Mouse (Mus musculus): ENCODE measurements around the gene Zdhhc16.

Zdhhc16 gene

DNA sequence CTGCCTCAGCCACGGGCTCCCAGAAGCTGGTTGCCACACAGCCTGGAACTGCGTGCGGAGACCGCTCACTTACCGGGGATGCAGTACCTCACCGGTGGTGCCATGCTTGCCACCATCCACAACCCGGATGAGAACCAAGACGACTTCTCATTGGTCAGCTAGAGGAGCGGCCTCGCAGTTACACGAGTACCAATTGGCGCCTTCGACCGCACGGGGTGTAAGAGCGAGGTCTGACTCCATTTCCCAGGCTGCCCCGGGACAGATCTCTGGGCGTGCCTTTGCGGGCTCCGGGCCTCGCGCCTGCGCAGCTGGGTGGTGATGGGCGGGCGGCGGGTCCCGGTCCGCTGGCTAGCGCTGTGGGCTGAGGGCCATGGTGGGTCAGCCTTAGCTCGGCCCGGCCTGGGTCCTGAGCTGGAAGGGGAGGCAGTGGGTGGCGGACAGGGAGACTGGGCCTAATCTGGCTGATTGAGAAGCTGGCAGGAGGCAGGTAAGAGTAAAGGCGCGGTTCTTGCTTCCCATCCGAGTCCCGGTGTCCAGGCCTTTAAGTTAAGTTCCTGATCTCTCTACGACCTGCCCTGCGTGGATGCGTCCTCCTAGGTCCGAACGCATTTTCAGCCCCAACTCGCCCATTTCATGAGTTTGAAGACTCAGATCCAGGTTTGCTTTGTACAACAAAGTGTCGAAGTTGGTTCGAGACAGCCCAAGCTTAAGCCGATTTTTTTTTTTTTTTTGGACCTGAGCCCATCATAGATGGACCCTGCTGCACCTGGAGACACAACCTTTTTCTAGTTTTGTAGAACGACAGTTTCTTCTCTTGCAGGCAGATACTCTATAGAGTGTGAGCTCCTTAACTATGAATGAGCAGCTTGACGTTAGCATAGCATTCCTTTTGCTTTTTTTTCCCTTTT lies at the start of gene Zdhhc16, which contains the start of gene Exosc1:
Gene Zdhhc16 (plus strand): TSS at position 302 of the 908 bp plus-strand sequence.
Gene Exosc1 (minus strand): TSS at position 245 of the 908 bp plus-strand sequence.
- peak; percentile 98 for DNase-seq (ENCODE audit: low read depth, low spot score)

DNA sequence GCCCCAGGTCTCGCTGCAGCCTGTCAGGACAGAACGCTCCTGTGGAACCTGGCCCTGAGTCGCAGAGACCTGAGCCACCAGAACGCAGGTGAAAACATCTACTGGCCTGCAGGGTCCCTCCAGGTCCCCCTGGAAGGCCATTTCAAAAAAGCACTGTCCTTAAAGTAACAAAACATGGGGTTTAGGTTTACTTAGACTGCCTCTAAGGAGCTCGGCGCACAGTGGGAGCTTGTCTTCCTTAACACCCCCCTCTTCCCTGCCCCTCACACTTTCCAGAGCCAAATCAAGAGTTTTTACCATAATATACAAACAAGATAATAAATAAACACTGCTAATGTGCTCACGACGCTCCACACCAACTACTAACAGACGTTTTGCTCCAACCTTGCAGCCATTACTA lies 49.4 kb upstream of the Zdhhc16 start:
- DNase-seq (ENCODE audit: low read depth, low spot score), result no peak

DNA sequence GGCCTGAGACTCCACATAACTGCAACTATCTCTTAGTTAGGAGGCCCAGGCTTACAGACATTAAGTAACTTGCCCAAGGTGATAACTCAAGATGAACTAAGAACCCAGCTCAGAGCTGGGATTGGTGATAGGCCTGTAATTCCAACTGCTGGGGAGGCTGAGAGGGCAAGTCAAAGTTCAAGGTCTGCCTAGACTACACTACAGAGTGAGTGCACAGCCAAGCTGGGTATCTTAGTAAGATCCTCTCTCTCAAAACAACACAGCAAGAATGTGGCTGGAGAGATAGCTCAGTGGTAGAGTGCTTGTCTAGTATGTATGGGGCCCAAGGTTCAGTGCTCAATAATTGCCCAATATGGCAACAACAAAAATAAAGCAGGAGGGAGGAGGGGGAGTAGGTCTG lies 45.1 kb upstream of the Zdhhc16 start:
- no peak for DNase-seq (ENCODE audit: low read depth, low spot score)

DNA sequence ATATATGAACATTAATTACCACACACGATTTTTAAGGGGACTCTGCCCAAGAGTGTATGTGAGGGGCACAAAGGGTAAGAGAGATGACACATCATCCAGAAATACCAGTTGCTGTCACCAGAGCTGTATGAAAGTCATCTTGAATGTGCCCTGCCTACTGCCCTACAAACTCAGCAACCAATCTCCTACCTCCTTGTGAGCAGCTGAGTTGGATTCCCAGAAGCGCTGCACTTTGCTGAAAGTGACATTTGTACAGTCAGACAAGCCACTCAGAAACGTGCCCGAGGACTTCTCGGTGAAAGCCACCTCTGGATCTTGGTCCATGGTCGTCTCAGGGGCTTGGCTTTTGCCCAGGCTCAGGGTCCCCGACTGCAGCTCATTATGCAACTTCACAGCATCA lies 38.3 kb upstream of the Zdhhc16 start:
- DNase-seq (ENCODE audit: low read depth, low spot score), result peak; percentile 20

DNA sequence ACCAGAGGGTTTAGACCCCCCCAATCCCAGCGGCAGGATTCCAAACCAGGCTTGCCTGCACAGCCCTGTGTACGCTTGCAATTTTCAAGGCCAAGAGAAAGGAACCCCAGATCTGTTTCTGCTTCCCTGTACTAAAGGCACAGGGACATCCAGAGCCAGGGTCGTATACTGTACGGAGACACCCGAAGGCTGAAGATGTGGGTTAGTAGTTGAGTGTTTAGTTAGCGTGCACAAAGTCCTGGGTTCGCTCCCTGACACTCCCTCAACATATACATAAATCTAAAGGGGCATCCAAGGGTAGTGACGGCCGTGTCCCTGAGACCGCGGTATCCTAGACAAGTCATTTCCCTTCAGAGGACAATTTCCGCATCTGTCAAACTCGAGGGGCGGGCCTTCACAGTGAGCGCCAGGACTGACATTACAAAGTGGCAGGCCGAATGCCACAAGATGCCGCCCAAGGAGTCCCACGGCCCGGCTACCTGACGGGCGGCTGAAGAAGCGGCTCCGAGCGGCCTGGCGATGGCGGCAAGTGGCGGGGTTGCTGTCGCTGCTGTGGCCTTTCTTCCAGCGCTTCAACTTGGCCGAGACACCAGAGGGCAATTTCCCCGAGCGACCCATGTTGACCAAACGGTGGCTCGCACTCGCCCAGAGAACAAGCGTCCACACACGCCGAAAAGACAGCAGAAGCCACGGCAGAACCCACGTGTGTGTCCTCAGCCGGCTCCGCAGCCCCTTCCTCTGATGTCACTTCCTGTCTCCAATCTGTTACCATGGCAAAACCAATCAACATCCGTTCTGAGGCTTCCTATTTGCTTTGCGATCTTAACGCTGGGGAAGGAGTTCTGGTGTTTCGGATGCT lies 37.6 kb upstream of the Zdhhc16 start, which contains the start of gene Rrp12:
Gene Rrp12 (minus strand): TSS at position 714 of the 859 bp plus-strand sequence.
- peak; percentile 94 for DNase-seq (ENCODE audit: low read depth, low spot score)

DNA sequence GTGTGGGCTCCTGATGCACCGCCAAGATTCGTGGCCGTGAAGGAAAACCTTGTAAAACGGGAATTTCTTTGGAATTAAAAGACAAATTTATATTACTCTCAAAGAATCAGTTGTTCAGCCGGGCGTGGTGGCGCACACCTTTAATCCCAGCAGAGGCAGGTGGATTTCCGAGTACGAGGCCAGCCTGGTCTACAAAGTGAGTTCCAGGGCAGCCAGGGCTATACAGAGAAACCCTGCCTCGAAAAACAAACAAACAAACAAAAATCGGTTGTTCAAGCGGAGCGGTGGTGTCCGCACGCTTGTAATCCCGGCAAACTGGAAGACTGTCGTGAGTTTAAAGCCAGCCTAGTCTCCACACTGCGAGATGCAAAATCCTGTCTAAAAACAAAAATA lies 37.0 kb upstream of the Zdhhc16 start:
- no peak for DNase-seq (ENCODE audit: low read depth, low spot score)

DNA sequence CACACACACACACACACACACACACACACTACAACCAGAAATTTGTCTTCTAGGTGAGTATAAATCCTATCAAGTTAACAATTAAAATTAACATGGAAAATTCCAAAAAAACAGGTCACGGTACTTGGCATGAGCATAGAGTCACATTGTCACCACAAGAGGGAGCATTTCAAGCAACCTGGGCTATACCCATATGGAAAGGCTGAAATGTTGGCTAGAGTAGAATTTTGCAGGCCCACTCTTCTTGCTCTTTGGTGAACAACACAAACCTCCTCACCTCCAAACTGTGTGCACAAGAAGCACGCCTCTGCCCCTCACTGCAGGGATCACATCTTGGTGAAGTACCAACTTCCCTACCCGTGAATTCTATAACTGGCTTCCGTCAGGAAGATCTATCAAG lies 34.4 kb upstream of the Zdhhc16 start:
- DNase-seq (ENCODE audit: low read depth, low spot score), result peak; percentile 80

DNA sequence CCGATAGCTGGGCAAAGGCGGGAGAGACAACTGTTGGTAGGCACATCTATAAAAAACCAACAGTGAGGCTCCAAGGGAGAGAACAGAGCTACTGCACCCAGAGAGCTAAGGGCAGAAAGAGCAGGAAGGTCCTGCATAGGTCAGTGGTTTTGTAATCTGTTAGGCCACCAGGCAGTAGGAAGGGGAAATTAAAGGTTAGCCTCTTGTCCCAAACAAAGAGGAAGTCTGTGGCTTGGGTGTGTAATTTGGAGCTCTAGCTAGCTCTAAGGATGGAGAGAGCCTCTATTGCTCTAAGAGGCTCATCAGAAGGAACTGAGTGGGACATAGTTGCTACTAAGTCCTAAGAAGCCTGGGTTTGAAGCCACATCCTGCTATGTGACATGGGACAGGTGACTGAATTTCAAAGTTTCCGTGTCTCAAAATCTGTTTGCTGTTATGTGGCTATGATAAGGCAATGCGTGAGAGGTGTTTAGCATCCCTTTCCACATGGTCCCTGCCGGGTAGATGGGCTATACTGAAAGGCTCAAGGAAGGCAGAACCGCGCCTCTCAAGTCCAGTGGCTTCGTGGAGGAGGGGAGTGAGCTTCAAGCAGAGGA lies 32.7 kb upstream of the Zdhhc16 start:
- peak; percentile 18 for DNase-seq (ENCODE audit: low read depth, low spot score)

DNA sequence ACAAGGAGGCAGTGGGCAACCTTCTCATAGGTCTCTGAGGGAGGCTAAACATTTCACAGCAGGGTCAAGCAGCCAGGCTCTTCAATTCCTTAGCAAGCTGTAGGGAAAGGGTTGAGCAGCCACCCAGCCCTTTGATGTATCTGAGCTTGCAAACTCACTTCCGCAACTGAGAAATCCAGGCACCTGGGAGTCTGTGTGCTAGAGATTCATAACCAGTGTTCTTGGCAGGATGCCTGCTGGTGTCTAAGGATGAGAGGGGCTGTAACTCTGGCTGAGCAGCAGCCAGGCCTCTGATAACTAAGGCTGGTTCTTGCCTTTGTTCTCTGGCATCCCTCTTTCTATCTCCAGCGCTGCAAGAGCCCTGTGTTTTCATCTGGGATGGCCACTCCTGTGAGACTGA lies 31.6 kb upstream of the Zdhhc16 start:
- DNase-seq (ENCODE audit: low read depth, low spot score), result peak; percentile 29

DNA sequence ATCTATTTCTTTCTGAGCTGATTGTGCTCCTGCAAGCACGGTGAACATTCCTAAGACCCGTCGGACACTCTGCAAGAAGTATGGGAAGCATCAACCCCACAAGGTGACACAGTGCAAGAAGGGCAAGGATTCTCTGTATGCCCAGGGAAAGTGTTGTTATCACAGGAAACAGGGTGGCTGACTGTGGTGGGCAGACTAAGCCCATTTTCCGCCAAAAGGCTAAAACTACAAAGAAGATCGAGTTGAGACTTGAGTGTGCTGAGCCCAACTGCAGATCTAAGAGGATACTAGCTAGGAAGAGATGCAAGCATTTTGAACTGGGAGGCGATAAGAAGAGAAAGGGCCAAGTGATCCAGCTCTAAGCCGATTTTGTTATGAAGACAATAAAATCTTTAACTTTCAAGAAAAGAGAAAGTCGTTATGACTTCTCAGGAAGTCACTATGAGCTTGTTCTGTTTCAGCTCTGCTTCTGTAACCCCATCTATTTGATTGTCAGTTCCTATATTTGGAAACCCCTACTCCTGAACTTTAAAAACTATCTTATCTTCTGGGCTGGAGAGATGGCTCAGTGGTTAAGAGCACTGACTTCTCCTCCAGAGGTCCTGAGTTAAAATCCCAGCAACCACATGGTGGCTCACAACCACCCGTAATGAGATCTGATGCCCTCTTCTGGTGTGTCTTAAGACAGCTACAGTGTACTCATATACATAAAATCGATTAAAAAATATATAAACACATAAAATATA lies 30.3 kb upstream of the Zdhhc16 start:
- no peak for DNase-seq (ENCODE audit: low read depth, low spot score)

DNA sequence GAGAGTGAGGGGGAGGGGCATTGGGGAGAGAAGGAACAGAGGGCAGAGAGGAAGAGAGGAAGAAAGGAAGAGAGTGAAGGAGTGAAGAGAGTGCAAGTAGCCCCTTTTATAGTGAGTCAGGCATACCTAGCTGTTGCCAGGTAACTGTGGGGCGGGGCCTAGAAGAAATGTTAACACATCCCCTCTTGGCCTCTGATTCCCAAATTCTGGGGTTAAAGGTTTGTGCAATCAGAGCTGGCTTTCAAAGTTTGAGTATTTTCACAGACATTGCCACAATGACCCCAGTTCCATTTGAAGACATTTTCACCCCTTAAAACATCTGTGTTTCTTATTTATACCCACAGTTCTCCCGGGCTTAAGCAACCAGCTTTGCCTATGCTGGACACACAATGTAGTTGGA lies 28.0 kb upstream of the Zdhhc16 start:
- DNase-seq (ENCODE audit: low read depth, low spot score), result no peak

DNA sequence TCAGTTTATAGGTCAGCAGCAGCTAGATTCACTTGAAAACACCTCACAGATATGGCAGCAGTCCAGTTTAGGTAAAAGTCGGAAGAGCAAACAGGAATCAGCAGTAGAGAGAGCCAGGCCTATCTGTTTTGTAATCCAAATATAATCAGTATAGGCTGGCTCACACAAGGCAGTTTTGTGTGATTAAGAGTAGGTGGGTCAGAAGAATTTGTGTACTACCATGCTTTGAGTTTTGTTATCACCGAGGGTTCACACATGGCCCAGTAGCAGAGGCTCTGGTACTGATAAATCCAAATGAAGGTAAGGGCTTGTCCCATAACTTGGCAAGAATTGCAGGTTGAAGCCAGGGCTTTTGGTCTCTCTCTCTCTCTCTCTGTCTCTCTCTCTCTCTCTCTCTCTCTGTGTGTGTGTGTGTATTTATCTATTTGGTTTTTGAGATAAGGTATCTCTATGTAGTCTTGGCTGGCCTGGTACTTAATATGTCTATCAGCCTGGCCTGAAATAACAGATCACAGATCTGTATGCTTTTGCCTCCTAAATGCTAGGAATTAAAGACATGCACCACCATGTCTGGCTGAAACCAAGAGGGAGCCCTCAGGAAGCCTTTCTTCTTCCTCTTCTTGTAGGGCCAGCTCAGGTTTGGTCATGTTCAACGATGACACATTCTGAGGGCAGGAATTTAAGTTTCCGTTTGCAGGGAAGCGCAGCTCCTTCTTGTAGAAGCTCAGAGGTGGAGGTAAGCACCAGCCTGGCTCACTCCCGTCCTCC lies 26.8 kb upstream of the Zdhhc16 start:
- no peak for DNase-seq (ENCODE audit: low read depth, low spot score)

DNA sequence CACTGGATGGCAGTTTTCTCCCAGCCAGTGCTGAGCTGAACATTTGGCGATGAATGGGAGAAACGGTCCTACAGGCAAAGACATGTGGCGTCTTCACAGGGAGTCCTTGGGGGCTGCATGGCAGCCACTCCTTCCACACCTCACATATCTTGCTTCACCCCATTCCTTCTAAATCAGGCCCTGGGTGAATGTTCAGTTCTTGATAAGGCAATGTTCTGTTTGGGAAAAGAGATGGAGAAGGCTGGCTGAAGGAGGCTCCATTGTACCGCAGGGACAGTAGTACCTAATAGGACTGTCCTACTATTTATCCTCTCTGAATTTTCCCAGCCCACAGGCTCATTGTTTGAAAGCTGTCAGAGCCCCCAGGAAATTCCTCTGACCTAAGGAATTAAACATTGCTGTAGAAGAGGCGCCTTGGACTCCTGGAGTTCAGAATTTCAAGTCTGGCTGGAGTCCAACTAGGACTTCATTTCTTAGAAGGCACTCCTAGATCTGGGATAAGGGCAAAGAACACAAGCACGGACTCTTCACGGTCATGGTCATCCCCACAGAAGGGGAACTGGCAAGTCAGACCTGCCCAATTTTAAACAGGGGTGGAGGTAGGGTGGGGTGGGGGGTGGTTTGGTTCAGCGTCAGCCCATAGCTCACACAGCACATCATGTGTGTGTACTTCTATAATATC lies 26.1 kb upstream of the Zdhhc16 start:
- DNase-seq (ENCODE audit: low read depth, low spot score), result no peak

DNA sequence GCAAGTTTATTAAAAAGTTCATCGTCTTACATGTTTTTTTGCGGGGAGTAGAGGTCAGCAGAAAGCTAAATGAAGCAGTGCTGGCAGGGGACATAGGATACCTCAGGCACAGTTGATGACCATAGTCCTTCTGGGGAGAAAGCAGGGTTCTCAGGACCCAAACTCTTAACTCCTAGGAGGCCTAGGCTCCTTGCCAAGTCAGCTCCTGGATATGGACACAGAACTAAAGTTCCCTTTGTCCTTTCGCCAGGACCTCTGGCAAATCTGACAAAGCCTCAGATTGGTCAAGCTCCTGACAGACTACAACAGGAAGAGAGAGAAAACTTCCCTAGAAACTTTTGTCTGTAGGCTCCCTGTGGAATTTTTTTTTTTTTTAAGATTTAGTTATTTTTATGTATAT lies 24.5 kb upstream of the Zdhhc16 start:
- no peak for DNase-seq (ENCODE audit: low read depth, low spot score)

DNA sequence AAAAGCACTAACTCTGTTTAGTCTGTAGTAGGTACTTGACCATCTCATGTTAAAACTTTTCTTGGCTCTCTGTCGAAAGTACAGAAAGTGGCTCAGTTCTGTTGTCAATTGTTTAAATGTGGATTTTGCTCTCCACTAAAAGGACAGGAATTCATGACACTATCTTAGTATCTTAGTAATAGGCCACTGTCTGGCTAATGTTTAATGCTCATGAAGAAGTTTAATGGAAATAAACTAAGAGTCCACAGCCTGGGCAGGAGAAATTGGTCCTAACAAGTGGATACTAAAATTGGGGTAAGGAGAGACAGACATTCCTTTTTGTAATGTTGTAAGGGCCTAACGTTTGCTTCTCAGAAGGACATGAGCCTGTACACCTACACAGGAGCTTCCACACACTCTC lies 22.9 kb upstream of the Zdhhc16 start:
- DNase-seq (ENCODE audit: low read depth, low spot score), result no peak

DNA sequence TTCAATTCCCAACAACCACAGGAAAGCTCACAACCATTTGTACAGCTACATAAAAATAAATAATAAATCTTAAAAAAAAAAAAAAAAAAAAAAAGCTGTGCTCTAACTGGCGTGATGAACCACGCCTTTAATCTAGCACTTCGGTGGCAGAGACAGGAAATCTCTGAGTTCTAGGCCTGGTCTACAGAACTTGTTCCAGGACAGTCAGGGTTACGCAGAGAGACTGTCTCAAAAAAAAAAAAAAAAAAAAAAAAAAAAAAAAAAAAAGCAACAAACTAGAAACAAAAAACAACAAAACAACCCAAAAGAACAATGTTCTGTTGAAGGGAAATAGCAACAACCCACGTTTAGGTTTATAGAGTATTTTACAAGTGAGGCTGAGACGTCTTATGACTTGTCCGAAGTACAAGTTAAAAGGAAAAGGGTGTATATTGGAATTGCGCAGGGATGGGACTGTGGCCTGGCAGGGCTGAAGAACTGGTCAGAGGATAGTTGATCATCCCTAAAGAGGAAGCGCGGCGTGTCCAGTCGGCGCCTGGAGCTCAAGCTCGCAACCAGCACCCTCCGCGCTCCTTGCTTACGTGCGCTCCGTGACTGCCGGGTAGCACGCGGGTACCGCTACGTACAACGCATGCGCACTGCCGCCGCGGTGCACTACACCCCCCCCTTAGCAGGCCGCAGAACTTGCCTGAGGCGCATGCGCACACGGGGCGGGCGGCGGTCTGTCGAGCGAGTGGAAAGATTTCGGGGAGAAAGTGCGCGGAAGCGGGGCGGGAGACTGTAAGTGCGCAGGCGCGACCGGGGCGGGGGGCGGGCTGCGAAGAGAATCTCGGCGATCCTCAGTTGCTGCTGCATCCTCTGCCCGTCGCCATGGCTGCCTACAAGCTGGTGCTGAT lies 21.9 kb upstream of the Zdhhc16 start, which contains the start of gene Pgam1:
Gene Pgam1 (plus strand): TSS at position 746 of the 896 bp plus-strand sequence.
- peak; percentile 100 for DNase-seq (ENCODE audit: low read depth, low spot score)

DNA sequence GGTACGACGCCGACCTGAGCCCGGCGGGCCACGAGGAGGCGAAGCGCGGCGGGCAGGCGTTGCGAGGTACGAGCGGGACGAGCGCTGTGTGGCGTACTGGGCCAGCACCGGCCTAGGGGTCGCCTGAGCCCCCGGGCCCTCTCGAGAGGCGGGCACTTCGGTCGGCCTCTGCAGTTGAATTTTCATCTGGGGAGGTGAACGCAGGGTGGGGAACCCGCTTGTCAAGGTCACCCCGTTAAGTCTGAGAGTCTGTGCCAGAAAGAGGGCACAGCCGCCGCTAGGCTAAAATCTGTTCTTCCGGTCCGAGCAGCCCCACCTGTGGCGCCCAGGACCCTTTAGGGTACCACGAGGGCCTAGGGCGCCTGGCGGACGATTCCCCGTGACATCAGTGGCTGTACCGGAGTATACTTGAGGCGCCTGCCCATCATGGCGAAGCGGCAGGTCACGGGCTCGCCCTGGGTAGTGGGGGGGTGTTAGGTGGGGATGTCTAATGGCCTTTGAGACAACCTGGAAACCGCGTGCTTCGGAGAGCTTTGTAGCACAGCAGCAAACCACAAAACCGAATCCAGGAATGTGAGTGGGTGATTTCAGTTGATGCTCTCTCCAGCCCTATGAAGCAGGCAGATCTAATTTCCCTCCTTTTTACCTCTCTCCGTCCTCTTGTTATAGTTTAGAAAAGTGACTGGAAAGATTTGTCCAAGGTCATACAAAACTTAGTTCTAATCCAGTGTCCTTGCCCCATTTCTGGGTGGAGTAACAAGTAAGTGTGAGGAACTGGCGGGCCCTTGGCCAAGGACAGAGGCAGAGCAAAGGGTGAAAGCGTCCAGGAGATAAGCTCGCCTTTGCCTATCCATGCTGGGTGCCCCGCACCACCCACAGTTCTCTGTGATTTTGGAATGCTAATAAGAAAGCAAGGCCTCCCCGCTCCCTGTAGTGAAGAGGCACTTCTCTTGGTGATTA lies 20.9 kb upstream of the Zdhhc16 start:
- DNase-seq (ENCODE audit: low read depth, low spot score), result peak; percentile 50
